Mouse (Mus musculus) bone marrow, adult 2 months (tissue): ENCODE data around the gene Krtap5-1. TPM values are rescaled to one million over a fixed set of nuclear protein-coding genes. Genes with fewer than 3 reads are reported as not detected.
A peak's percentile ranks its signal among the peaks of the same experiment; 100 is the strongest.
"Not testable (repeated sequence)": the region's sequence is repeated elsewhere in the genome, so short reads cannot be mapped to it uniquely, and the experiment has no call there.

ENCODE experiments used
- H3K27ac ChIP-seq: fragments of 200-500 bp; 2 replicates; pipeline ENCODE4 v1.5.1; 2012; ENCODE audit warnings: low read depth, mild to moderate bottlenecking, control low read depth, inconsistent platforms, low read length; ENCODE audit not compliant: control insufficient read depth, poor library complexity, insufficient read depth
- H3K4me1 ChIP-seq: fragments of 200-500 bp; 2 replicates; pipeline ENCODE4 v1.6.1; 2011; ENCODE audit warnings: low read length; ENCODE audit not compliant: control insufficient read depth, insufficient read depth
- H3K4me3 ChIP-seq: fragments of 200-500 bp; replicated peaks from 2 replicates; pipeline ENCODE3; 2011; ENCODE audit warnings: mild to moderate bottlenecking, low read depth, low read length, control low read depth; ENCODE audit not compliant: control insufficient read depth
- CTCF ChIP-seq: fragments of 200-500 bp; IDR thresholded peaks from 2 replicates; pipeline ENCODE4 v1.5.1; 2011; ENCODE audit warnings: low read length, control low read depth; ENCODE audit not compliant: control insufficient read depth, insufficient read depth
- POLR2A ChIP-seq: fragments of 200-500 bp; IDR thresholded peaks from 2 replicates; pipeline ENCODE4 v1.6.1; 2011; ENCODE audit warnings: low read depth, mild to moderate bottlenecking, control low read depth, low read length, borderline replicate concordance; ENCODE audit not compliant: control insufficient read depth
- WGBS: fragments of 180-500 bp; shearing (Covaris S2); methylation state at CpG from one replicate; pipeline ENCODE4 v1.1.7; 2018; 5-methylcytosine and 5-hydroxymethylcytosine counted together
- polyA plus RNA-seq: library from polyadenylated mRNA; stranded (reverse); fragments of >200 nt; gene quantifications from 2 replicates; pipeline ENCODE4 v1.2.4, GENCODE M21; 2011; ENCODE audit warnings: low replicate concordance; ENCODE audit not compliant: missing spikeins, insufficient read depth, insufficient read length

Gene Krtap5-1
- polyA plus RNA-seq, 1 experiment = not detected

DNA sequence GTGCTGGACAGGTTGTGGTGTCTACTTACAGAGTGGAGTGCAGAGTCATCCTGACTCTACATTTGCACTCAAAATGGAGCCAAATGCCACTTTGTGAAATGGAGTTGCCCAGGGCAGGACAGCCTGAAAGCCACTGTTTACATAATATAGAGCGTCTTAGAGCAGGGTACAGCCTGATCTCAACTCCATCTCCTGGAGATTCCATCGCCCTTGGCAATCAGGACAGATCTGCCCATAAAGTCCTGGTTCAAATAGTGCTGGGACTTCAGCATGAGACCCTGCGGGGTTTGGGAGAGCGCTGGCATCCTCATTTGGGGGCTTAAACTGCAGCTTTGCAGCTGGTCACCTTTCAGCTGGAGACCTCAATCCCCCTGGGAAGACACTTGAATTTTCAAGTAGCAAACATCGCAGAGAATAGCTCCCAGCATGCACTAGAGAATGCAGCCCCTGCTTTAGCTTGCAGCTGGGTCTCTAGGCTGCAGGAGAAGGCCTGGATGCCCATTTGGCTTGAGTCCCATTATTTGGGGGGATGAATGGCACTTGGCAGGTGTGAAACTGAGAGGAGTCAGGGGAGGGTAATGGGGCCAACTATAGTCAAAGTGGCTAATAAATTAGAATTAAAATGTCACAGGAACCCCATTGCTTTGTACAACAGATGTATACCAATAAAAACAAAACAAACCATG lies 17.8 kb upstream of the Krtap5-1 start:
- Histone ChIP-seq H3K4me1 (no peaks in the 10 kb centered on the region), H3K27ac (no peak overlapping the region), H3K4me3 (no peak overlapping the region)
- 75% methylated on average over 5 of the region's 5 CpGs for WGBS
- no peak for TF ChIP-seq CTCF
- TF ChIP-seq POLR2A = no peak

DNA sequence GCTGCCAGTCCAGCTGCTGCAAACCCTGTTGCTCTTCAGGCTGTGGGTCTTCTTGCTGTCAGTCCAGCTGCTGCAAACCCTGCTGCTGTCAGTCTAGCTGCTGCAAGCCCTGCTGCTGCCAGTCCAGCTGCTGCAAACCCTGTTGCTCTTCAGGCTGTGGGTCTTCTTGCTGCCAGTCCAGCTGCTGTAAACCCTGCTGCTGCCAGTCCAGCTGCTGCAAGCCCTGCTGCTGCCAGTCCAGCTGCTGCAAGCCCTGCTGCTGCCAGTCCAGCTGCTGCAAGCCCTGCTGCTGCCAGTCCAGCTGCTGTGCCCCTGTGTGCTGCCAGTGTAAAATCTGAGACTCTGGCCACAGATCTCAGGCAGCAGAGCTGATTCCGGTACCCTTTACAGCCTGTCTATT lies 7.0 kb upstream of the Krtap5-1 start:
- H3K4me3 ChIP-seq, H3K4me1 ChIP-seq, H3K27ac ChIP-seq: not testable (repeated sequence)
- 78% methylated on average over 1 of the region's 1 CpGs for WGBS

DNA sequence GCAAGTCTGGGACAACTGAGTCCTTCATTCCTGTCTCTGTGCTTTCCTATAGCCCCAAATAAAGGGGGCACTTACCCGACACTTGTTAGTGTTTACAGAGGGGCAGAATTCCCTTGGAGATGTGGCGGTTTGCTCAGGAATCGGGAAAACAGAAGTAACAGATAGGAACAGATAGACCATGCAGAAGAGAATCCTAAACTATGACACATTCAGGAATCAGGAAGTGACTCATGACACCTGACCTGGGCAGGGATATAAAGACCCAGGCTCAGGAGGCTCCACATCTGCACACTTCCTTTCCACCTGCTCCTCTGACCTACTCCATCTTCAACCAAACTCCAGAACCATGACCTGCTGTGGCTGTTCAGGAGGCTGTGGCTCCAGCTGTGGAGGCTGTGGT lies 6.3 kb upstream of the Krtap5-1 start, which contains the start of gene Krtap5-4:
Gene Krtap5-4, plus strand, starts transcription at position 301 of the 400 bp plus-strand sequence.
- no peaks in the 10 kb centered on the region for H3K4me1 ChIP-seq
- 27% methylated on average over 3 of the region's 3 CpGs for WGBS
- TF ChIP-seq POLR2A (no peak), CTCF (no peak)

DNA sequence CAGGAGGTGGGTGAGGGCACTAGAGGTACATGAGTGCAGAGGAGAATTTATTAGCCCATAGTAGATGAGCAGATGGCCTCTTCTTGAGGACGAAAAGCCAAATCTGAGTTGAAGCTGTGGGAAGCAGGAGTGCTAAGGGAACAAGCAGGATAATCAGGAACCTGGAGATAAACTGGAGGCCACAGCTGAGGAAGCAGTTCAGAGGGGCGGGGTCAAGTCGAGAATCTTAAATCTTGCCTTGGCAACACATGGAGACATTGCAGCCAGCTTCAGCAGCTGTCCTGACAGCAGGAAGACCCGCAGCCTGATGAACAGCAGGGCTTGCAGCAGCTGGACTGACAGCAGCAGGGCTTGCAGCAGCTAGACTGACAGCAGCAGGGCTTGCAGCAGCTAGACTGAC lies 810 bp downstream of the Krtap5-1 start:
- not testable (repeated sequence) for H3K4me1 ChIP-seq, H3K4me3 ChIP-seq, H3K27ac ChIP-seq
- 30% methylated on average over 4 of the region's 4 CpGs for WGBS

More for the DNA sequence above, 6.3 kb upstream of the Krtap5-1 start, which contains the start of gene Krtap5-4:
- Histone ChIP-seq H3K4me3 (no peak within 1 kb of the TSS), H3K27ac (no peak within 1 kb of the TSS)

DNA sequence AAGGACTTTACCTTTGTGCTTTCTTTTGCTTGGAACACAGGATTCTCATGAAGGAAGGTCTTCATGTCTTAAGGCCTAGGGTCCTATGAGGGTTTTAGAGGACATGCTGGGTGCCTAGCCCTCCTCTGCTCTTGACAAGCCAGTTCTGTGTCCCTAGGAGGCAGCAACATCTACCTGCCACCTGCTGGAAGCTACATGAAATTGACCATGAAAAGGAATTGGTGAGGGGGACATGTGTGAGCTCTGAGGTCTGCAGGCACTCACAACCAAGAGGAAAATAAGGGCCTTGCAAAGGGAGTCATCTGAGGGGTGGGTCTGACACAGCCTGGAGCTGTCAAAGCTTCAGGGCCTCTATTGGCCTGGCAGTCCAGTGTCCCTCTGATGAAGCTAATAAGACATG lies 1.5 kb downstream of the Krtap5-1 start:
- H3K27ac ChIP-seq = no peak overlapping the region
- no peak overlapping the region for H3K4me3 ChIP-seq
- TF ChIP-seq CTCF (no peak), POLR2A (no peak)
- H3K4me1 ChIP-seq = no peaks in the 10 kb centered on the region

DNA sequence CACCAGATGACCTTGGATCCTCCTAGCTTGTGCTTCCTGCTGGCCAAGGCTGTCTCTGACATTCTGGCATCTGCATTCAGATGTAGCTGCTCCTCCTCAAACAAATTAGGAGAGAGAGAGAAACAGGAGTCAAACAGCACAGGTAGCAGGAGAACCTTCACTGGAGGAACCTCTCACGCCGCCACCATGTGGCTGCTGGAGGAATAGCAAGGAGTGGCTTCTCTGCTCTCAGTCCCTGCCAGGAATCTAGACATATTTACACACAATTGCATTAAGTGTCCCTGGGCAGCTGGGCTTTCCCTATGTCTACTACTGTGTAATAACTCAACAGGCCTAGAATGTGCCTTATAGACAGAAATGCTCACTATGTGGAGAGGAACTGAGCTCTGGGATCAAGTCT lies 3.1 kb downstream of the Krtap5-1 start:
- WGBS = 3% methylated on average over 2 of the region's 2 CpGs
- TF ChIP-seq CTCF = peak; percentile 56

DNA sequence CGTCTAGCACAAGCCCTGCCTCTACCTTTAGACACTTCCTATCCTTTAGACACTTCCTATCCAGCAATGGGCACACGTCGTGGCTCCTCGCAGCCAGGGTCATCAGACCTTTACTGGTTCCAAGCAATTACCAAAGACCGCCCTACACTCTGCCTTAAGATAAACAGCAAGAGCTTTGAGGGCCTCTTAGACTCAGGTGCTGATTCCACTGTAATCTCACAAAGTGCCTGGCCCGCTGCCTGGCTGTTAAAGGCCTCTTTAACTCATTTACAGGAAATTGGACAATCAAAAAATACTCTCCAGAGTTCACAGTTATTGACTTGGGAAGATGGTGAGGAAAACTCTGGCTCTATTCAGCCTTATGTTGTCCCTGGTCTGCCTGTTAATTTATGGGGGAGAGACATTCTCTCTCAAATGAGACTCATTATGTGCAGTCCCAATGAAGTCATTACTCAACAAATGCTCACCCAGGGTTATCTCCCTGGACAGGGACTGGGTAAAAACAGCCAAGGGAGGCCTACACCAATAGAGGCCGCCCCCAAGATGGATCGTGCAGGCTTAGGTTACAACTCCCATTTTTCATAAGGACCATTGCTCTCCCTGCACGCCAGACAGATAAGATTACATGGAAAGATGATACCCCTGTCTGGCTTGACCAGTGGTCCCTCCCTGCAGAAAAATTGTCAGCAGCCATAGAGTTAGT lies 10.9 kb downstream of the Krtap5-1 start:
- not testable (repeated sequence) for H3K4me1 ChIP-seq, H3K4me3 ChIP-seq, H3K27ac ChIP-seq
- WGBS = 78% methylated on average over 9 of the region's 9 CpGs

More for the DNA sequence above, 3.1 kb downstream of the Krtap5-1 start:
- not testable (repeated sequence) for H3K4me1 ChIP-seq, H3K27ac ChIP-seq, H3K4me3 ChIP-seq

DNA sequence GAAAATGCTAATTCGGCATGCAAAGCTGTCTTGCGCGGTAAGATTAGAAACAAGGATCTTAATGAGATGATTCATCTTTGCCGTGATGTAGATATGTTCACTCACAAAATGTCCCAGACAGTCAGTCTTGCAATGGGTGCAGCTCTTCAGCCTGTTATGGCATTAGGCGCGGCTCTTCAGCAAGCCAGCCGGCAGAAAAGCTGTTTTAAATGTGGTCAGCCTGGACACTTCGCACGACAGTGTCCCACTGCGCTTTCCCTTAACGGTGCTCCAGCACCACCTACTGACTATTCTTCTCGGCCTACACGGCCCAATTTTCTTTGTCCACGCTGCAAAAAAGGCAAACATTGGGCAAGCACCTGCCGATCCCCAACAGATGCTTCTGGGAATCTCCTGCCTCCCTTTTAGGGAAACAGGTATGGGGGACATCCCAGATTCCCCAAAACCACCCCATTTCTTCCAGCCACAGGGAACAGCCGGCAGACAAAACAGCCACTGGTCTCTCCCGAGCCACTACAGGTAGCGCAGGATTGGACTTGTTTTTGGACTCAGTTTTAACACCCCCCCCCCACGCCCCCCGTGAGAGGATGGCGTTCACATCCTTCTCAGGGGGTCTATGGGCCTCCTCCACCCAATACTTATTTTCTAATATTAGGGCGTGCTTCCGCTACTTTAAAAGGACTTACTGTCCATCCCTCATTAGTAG lies 11.6 kb downstream of the Krtap5-1 start:
- no peak overlapping the region for H3K27ac ChIP-seq
- TF ChIP-seq CTCF (no peak), POLR2A (no peak)
- no peak overlapping the region for H3K4me3 ChIP-seq
- 22% methylated on average over 23 of the region's 23 CpGs for WGBS
- H3K4me1 ChIP-seq = no peaks in the 10 kb centered on the region

DNA sequence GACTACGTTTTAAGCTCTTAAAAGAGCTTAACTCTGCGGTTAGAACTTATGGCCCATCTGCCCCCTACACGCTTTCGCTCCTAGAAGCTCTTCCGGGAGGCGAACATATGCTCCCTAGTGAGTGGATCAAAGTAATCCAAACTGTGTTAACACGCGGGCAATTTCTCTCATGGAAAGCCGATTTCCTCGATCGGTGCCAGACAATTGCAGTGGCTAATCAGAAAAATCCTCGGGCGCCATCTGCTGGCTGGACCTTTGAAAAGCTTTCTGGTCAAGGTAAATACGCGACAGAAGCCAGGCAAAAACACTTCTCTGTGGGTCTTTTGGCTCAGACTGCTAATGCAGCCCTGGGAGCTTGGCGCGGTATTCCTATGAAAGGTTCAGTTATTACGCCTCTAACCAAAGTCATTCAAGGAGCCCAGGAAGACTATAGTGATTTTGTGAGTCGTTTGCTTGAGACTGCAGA lies 12.3 kb downstream of the Krtap5-1 start:
- Histone ChIP-seq H3K27ac (no peak overlapping the region), H3K4me3 (peak overlapping the region; percentile 66), H3K4me1 (no peaks in the 10 kb centered on the region)
- WGBS = under 1% methylated on average over 19 of the region's 19 CpGs
- no peak for TF ChIP-seq POLR2A
- peak; percentile 54 for TF ChIP-seq CTCF
